Mouse (Mus musculus) bone marrow, adult 2 months (tissue): ENCODE data around the gene Socs7.

ENCODE experiments used
- CTCF ChIP-seq: fragments of 200-500 bp; IDR thresholded peaks from 2 replicates; pipeline ENCODE4 v1.5.1; 2011; ENCODE audit warnings: low read length, control low read depth; ENCODE audit not compliant: control insufficient read depth, insufficient read depth
- POLR2A ChIP-seq: fragments of 200-500 bp; IDR thresholded peaks from 2 replicates; pipeline ENCODE4 v1.6.1; 2011; ENCODE audit warnings: low read depth, mild to moderate bottlenecking, control low read depth, low read length, borderline replicate concordance; ENCODE audit not compliant: control insufficient read depth

DNA sequence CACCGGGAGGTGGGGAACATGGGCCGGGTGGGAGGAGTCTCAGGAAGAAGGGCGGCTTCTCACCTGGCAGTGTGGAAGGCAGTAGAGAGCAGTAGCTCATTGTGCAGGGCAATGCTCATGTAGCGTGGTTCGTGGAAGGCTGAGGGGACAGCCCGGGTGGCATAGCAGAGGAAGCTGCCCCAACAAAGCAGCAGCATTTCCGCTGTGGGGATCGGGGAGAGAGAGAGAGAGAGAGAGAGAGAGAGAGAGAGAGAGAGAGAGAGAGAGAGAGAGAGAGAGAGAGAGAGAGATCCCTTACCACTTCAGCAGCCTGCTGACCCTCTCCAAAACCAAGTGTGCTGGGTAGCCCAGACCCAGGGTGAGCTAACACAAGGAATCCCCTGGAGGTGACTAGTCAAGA lies 19.2 kb upstream of the Socs7 start:
- TF ChIP-seq CTCF (no peak), POLR2A (no peak)
